Comparison of ENCODE assay signal across 15 mouse cellular contexts in genomic region chr19:43957402-43957801, GRCm38 (mm10). TPM values are rescaled to one million over a fixed set of nuclear protein-coding genes. Genes with fewer than 3 reads are reported as not detected.
DNase-seq lines count a peak whose midpoint lies in the region; ATAC-seq lines count a peak whose summit lies in the region.
"Had no signal": no experiment of that assay in that cellular context is flagged by ENCODE, and none has a peak within 500 bp of the region (broad histone marks: within the 10 kb centered on the region; RNA-seq: fewer than 3 reads in every experiment).

No protein-coding gene starts in this region.

- intact Hi-C loops in gastrocnemius, postnatal 14 days (cut with DNase I; ENCODE audit: low total_unique reads) = no loop called here

- no peak overlapping the region for H3K4me3 ChIP-seq in heart, embryonic 12.5 days
- no peak overlapping the region for H3K4me3 ChIP-seq in lung, embryonic 16.5 days (ENCODE audit: low read length)
- H3K4me3 ChIP-seq: erythroblast, embryonic 14.5 days; heart, embryonic 15.5 days; hindbrain, embryonic 15.5 days; liver, embryonic 15.5 days had no signal

- no peaks in the 10 kb centered on the region for H3K36me3 ChIP-seq in heart, embryonic 12.5 days
- no peaks in the 10 kb centered on the region for H3K36me3 ChIP-seq in lung, embryonic 16.5 days (ENCODE audit: control insufficient read depth, insufficient read depth, low read length)
- H3K36me3 ChIP-seq: heart, embryonic 15.5 days; hindbrain, embryonic 15.5 days had no signal

- 24% methylated on average over 4 of the region's 4 CpGs for WGBS in heart, embryonic 12.5 days
- WGBS in lung, embryonic 16.5 days = 18% methylated on average over 4 of the region's 4 CpGs
- WGBS in large intestine, adult 2 months = 8% methylated on average over 4 of the region's 4 CpGs

- no peaks in the 10 kb centered on the region for H3K4me1 ChIP-seq in heart, embryonic 12.5 days (replicated peaks)
- H3K4me1 ChIP-seq in lung, embryonic 16.5 days (replicated peaks; ENCODE audit: control insufficient read depth, insufficient read depth, low read length) = peaks cover 8% of the 10 kb centered on the region
- H3K4me1 ChIP-seq: heart, embryonic 15.5 days; hindbrain, embryonic 15.5 days had no signal

- H3K27me3 ChIP-seq in heart, embryonic 12.5 days (replicated peaks) = no peaks in the 10 kb centered on the region
- no peaks in the 10 kb centered on the region for H3K27me3 ChIP-seq in lung, embryonic 16.5 days (ENCODE audit: control insufficient read depth, insufficient read depth, low read depth, low read length)
- H3K27me3 ChIP-seq: heart, embryonic 15.5 days; hindbrain, embryonic 15.5 days; liver, embryonic 15.5 days had no signal

- peak; percentile 96 for DNase-seq in heart, adult 11 months
- no peak for DNase-seq in lung, postnatal 36 days
- DNase-seq in gastrocnemius, postnatal 14 days = peak; percentile 31
- DNase-seq in large intestine, adult 2 months (ENCODE audit: low read depth, low spot score) = peak; percentile 91
- no peak for DNase-seq in urinary bladder, postnatal 4 days (ENCODE audit: low spot score in 2 of 2)
- no peak for DNase-seq in testis, postnatal 14 days (ENCODE audit: low spot score)
- DNase-seq: adrenal gland, postnatal 14 days; kidney, adult 9 months had no signal

- no peak overlapping the region for H3K27ac ChIP-seq in heart, embryonic 12.5 days (ENCODE audit: poor library complexity, severe bottlenecking)
- no peak overlapping the region for H3K27ac ChIP-seq in lung, embryonic 16.5 days (ENCODE audit: low read length)
- H3K27ac ChIP-seq: heart, embryonic 15.5 days; hindbrain, embryonic 15.5 days; liver, embryonic 15.5 days had no signal

- H3K9me3 ChIP-seq in heart, embryonic 12.5 days (replicated peaks) = 0 out of 2 replicates have a peak, but pooled peaks cover 3% of the 10 kb centered on the region
- no peaks in the 10 kb centered on the region for H3K9me3 ChIP-seq in lung, embryonic 16.5 days (ENCODE audit: control insufficient read depth, low read length)
- H3K9me3 ChIP-seq: heart, embryonic 15.5 days; hindbrain, embryonic 15.5 days; liver, embryonic 15.5 days had no signal

- no peak overlapping the region for H3K9ac ChIP-seq in heart, embryonic 12.5 days
- H3K9ac ChIP-seq in lung, embryonic 16.5 days (ENCODE audit: low read length) = no peak overlapping the region
- H3K9ac ChIP-seq: heart, embryonic 15.5 days; hindbrain, embryonic 15.5 days; liver, embryonic 15.5 days had no signal

- H3K4me2 ChIP-seq in heart, embryonic 12.5 days = no peak overlapping the region
- no peak overlapping the region for H3K4me2 ChIP-seq in lung, embryonic 16.5 days (ENCODE audit: low read depth, low read length)
- H3K4me2 ChIP-seq: heart, embryonic 15.5 days; hindbrain, embryonic 15.5 days; liver, embryonic 15.5 days had no signal

- no peak for ATAC-seq in heart, embryonic 12.5 days (ENCODE audit: insufficient number of reproducible peaks, low FRiP score)
- peak; percentile 82 for ATAC-seq in lung, embryonic 16.5 days (ENCODE audit: low read depth)

RNA-seq across cellular contexts. Expression of gene Dnmbp, which starts 17.4 kb away (rescaled TPM):
- 11.8 and 11.9 TPM in 2 replicates for polyA plus RNA-seq in heart, embryonic 12.5 days (2016; fragmentation: Nextera tagmentation; extraction: Ambion mirVana)
- 20.4 and 22.1 TPM in 2 replicates for polyA plus RNA-seq in lung, embryonic 16.5 days (2015; fragmentation: Nextera tagmentation; extraction: Ambion mirVana)
- 10 to 100 TPM in 1 of 2 experiments, 1 to 10 TPM in 1; 8.4 to 11.8 TPM for total RNA-seq in gastrocnemius, postnatal 14 days (2021)
- polyA plus RNA-seq in large intestine, adult 2 months (2012; rRNA removed) = 42.1 and 59.0 TPM in 2 replicates
- polyA plus RNA-seq: erythroblast, embryonic 14.5 days had no signal

RNA-seq across cellular contexts. Expression of gene Cpn1, which starts 29.0 kb away (rescaled TPM):
- 0.86 and 1.6 TPM in 2 replicates for polyA plus RNA-seq in heart, embryonic 12.5 days (2016; fragmentation: Nextera tagmentation; extraction: Ambion mirVana)
- 4.9 and 5.5 TPM in 2 replicates for polyA plus RNA-seq in lung, embryonic 16.5 days (2015; fragmentation: Nextera tagmentation; extraction: Ambion mirVana)
- not detected for total RNA-seq in gastrocnemius, postnatal 14 days (2021)
- 1.4 and 2.4 TPM in 2 replicates for polyA plus RNA-seq in large intestine, adult 2 months (2012; rRNA removed)
- total RNA-seq: common myeloid progenitor, adult 5-6 weeks had no signal

Comparison
In these comparisons a context has a peak if more than half of its experiments do, and no peak if none do; other contexts are left out.
1. DNase-seq: peak in heart, adult 11 months (single experiment), gastrocnemius, postnatal 14 days (single experiment) and large intestine, adult 2 months (single experiment); none in lung, postnatal 36 days (single experiment), urinary bladder, postnatal 4 days (0 of 2) and testis, postnatal 14 days (single experiment).